Mouse (Mus musculus) adipocyte (in vitro differentiated cells): Measurements from ENCODE around the gene Acoxl.
"Not testable (repeated sequence)": the region's sequence is repeated elsewhere in the genome, so short reads cannot be mapped to it uniquely, and the experiment has no call there.

Source experiments
- DNase-seq: peaks from one replicate; pipeline ENCODE4 v3.0.0-alpha.2; 2016; ENCODE audit warnings: low spot score

The Acoxl gene

GRCm38 (mm10) chr2:128079316-128079715, 240.6 kb downstream of the Acoxl start:
- DNase-seq = no peak

- DNase-seq = no peak
These were observed 245.2 kb downstream of the Acoxl start for GRCm38 (mm10) chr2:128083844-128084243.

GRCm38 (mm10) chr2:128084607-128085006, 245.9 kb downstream of the Acoxl start:
- no peak for DNase-seq

- no peak for DNase-seq
These were observed 246.8 kb downstream of the Acoxl start for GRCm38 (mm10) chr2:128085481-128085880.

GRCm38 (mm10) chr2:128086301-128086886, 247.7 kb downstream of the Acoxl start:
- DNase-seq = no peak

GRCm38 (mm10) chr2:128086996-128087526, 248.4 kb downstream of the Acoxl start:
- no peak for DNase-seq

GRCm38 (mm10) chr2:128087798-128088545, 249.3 kb downstream of the Acoxl start:
- DNase-seq = no peak

GRCm38 (mm10) chr2:128090283-128090885, 251.7 kb downstream of the Acoxl start:
- DNase-seq = no peak

GRCm38 (mm10) chr2:128091431-128092369, 253.0 kb downstream of the Acoxl start:
- no peak for DNase-seq

- DNase-seq = no peak
These were observed 253.8 kb downstream of the Acoxl start for GRCm38 (mm10) chr2:128092451-128092850.

GRCm38 (mm10) chr2:128094196-128094595, 255.5 kb downstream of the Acoxl start:
- DNase-seq = no peak

GRCm38 (mm10) chr2:128094602-128095001, 255.9 kb downstream of the Acoxl start:
- no peak for DNase-seq

- DNase-seq = no peak
These were observed 256.6 kb downstream of the Acoxl start for GRCm38 (mm10) chr2:128095270-128095669.

GRCm38 (mm10) chr2:128096070-128096469, 257.4 kb downstream of the Acoxl start:
- no peak for DNase-seq

- not testable (repeated sequence) for DNase-seq
These were observed 259.4 kb downstream of the Acoxl start for GRCm38 (mm10) chr2:128098118-128098517.

- no peak for DNase-seq
These were observed 263.4 kb downstream of the Acoxl start for GRCm38 (mm10) chr2:128102086-128102485.

- DNase-seq = no peak
These were observed 266.1 kb downstream of the Acoxl start for GRCm38 (mm10) chr2:128104815-128105214.

- DNase-seq = no peak
These were observed 267.0 kb downstream of the Acoxl start for GRCm38 (mm10) chr2:128105651-128106050.

GRCm38 (mm10) chr2:128111537-128111936, 272.9 kb downstream of the Acoxl start:
- DNase-seq = no peak

GRCm38 (mm10) chr2:128114621-128115020, 275.9 kb downstream of the Acoxl start:
- DNase-seq = no peak

GRCm38 (mm10) chr2:128115579-128115978, 276.9 kb downstream of the Acoxl start:
- no peak for DNase-seq

- no peak for DNase-seq
These were observed 278.9 kb downstream of the Acoxl start for GRCm38 (mm10) chr2:128117605-128118004.
